Mouse (Mus musculus): Measurements from ENCODE around the gene Reep1. TPM values are rescaled to one million over a fixed set of nuclear protein-coding genes. Genes with fewer than 3 reads are reported as not detected.

Reep1 gene
- polyA plus RNA-seq, 1 experiment from 2014 or later, result 20.3 TPM

GRCm38 (mm10) chr6:71778016-71778415, 70.7 kb downstream of the Reep1 start:
- Histone ChIP-seq H3K4me2 (no peak overlapping the region), H3K27me3 (ENCODE audit: insufficient read depth, low read length) (no peaks in the 10 kb centered on the region), H3K9me3 (ENCODE audit: low read depth, low read length) (no peaks in the 10 kb centered on the region), H3K9ac (no peak overlapping the region), H3K27ac (ENCODE audit: low read depth) (no peak overlapping the region), H3K36me3 (ENCODE audit: insufficient read depth) (no peaks in the 10 kb centered on the region), H3K4me1 (ENCODE audit: insufficient read depth) (no peaks in the 10 kb centered on the region), H3K4me3 (ENCODE audit: low read depth, low read length) (no peak overlapping the region)
- 85% methylated on average over 5 of the region's 5 CpGs for WGBS
- ATAC-seq (ENCODE audit: insufficient read depth), result no peak
- no peak for DNase-seq
- no peak for TF ChIP-seq CTCF (IDR thresholded peaks at IDR 0.05; ENCODE audit: low read depth)

- ATAC-seq (ENCODE audit: insufficient read depth), result no peak
- 73% methylated on average over 2 of the region's 2 CpGs for WGBS
- no peak for TF ChIP-seq CTCF (IDR thresholded peaks at IDR 0.05; ENCODE audit: low read depth)
These were observed 72.5 kb downstream of the Reep1 start for GRCm38 (mm10) chr6:71779831-71780230.

GRCm38 (mm10) chr6:71780431-71780830, 73.1 kb downstream of the Reep1 start:
- Histone ChIP-seq H3K27me3 (ENCODE audit: insufficient read depth, low read length) (no peaks in the 10 kb centered on the region), H3K4me3 (ENCODE audit: low read depth, low read length) (no peak overlapping the region), H3K27ac (ENCODE audit: low read depth) (no peak overlapping the region), H3K36me3 (ENCODE audit: insufficient read depth) (no peaks in the 10 kb centered on the region), H3K4me2 (no peak overlapping the region), H3K4me1 (ENCODE audit: insufficient read depth) (no peaks in the 10 kb centered on the region), H3K9ac (no peak overlapping the region), H3K9me3 (ENCODE audit: low read depth, low read length) (no peaks in the 10 kb centered on the region)
- ATAC-seq (ENCODE audit: insufficient read depth), result no peak
- WGBS, result 74% methylated on average over 7 of the region's 7 CpGs
- no peak for TF ChIP-seq CTCF (IDR thresholded peaks at IDR 0.05; ENCODE audit: low read depth)
- DNase-seq, result peak; percentile 28

More at GRCm38 (mm10) chr6:71779831-71780230, 72.5 kb downstream of the Reep1 start:
- H3K9ac ChIP-seq, result no peak overlapping the region
- H3K36me3 ChIP-seq (ENCODE audit: insufficient read depth), result no peaks in the 10 kb centered on the region
- H3K27ac ChIP-seq (ENCODE audit: low read depth), result no peak overlapping the region
- no peaks in the 10 kb centered on the region for H3K9me3 ChIP-seq (ENCODE audit: low read depth, low read length)
- no peak for DNase-seq
- no peak overlapping the region for H3K4me3 ChIP-seq (ENCODE audit: low read depth, low read length)
- H3K4me1 ChIP-seq (ENCODE audit: insufficient read depth), result no peaks in the 10 kb centered on the region
- no peak overlapping the region for H3K4me2 ChIP-seq
- H3K27me3 ChIP-seq (ENCODE audit: insufficient read depth, low read length), result no peaks in the 10 kb centered on the region

- Histone ChIP-seq H3K36me3 (ENCODE audit: insufficient read depth) (no peaks in the 10 kb centered on the region), H3K4me3 (ENCODE audit: low read depth, low read length) (no peak overlapping the region), H3K4me1 (ENCODE audit: insufficient read depth) (no peaks in the 10 kb centered on the region), H3K27ac (ENCODE audit: low read depth) (no peak overlapping the region), H3K9ac (no peak overlapping the region), H3K9me3 (ENCODE audit: low read depth, low read length) (no peaks in the 10 kb centered on the region), H3K4me2 (no peak overlapping the region), H3K27me3 (ENCODE audit: insufficient read depth, low read length) (no peaks in the 10 kb centered on the region)
- ATAC-seq (ENCODE audit: insufficient read depth) (no peak), DNase-seq (no peak)
- TF ChIP-seq CTCF (IDR thresholded peaks at IDR 0.05; ENCODE audit: low read depth), result no peak
- WGBS, result 83% methylated on average over 5 of the region's 5 CpGs
These were observed 75.8 kb downstream of the Reep1 start for GRCm38 (mm10) chr6:71783165-71783564.

GRCm38 (mm10) chr6:71788348-71788747, 81.0 kb downstream of the Reep1 start:
- no peak overlapping the region for H3K4me2 ChIP-seq
- no peak for ATAC-seq (ENCODE audit: insufficient read depth)
- no peak for TF ChIP-seq CTCF (IDR thresholded peaks at IDR 0.05; ENCODE audit: low read depth)
- no peak overlapping the region for H3K4me3 ChIP-seq (ENCODE audit: low read depth, low read length)
- H3K9me3 ChIP-seq (ENCODE audit: low read depth, low read length), result no peaks in the 10 kb centered on the region
- no peak overlapping the region for H3K27ac ChIP-seq (ENCODE audit: low read depth)
- WGBS, result 51% methylated on average over 9 of the region's 9 CpGs
- H3K27me3 ChIP-seq (ENCODE audit: insufficient read depth, low read length), result no peaks in the 10 kb centered on the region
- no peaks in the 10 kb centered on the region for H3K36me3 ChIP-seq (ENCODE audit: insufficient read depth)
- H3K4me1 ChIP-seq (ENCODE audit: insufficient read depth), result no peaks in the 10 kb centered on the region
- DNase-seq, result no peak
- no peak overlapping the region for H3K9ac ChIP-seq

GRCm38 (mm10) chr6:71791771-71792170, 84.4 kb downstream of the Reep1 start:
- Histone ChIP-seq H3K4me2 (no peak overlapping the region), H3K36me3 (ENCODE audit: insufficient read depth) (no peaks in the 10 kb centered on the region), H3K4me1 (ENCODE audit: insufficient read depth) (no peaks in the 10 kb centered on the region), H3K27ac (ENCODE audit: low read depth) (no peak overlapping the region), H3K9me3 (ENCODE audit: low read depth, low read length) (no peaks in the 10 kb centered on the region), H3K4me3 (ENCODE audit: low read depth, low read length) (no peak overlapping the region), H3K9ac (no peak overlapping the region), H3K27me3 (ENCODE audit: insufficient read depth, low read length) (no peaks in the 10 kb centered on the region)
- DNase-seq, result no peak
- no peak for ATAC-seq (ENCODE audit: insufficient read depth)
- TF ChIP-seq CTCF (IDR thresholded peaks at IDR 0.05; ENCODE audit: low read depth), result no peak
- whole genome bisulfite sequencing, result 70% methylated on average over 6 of the region's 6 CpGs

GRCm38 (mm10) chr6:71799391-71799790, 92.0 kb downstream of the Reep1 start:
- Histone ChIP-seq H3K9me3 (ENCODE audit: low read depth, low read length) (no peaks in the 10 kb centered on the region), H3K27ac (ENCODE audit: low read depth) (no peak overlapping the region), H3K4me1 (ENCODE audit: insufficient read depth) (no peaks in the 10 kb centered on the region), H3K9ac (no peak overlapping the region), H3K4me2 (no peak overlapping the region), H3K4me3 (ENCODE audit: low read depth, low read length) (no peak overlapping the region), H3K36me3 (ENCODE audit: insufficient read depth) (no peaks in the 10 kb centered on the region), H3K27me3 (ENCODE audit: insufficient read depth, low read length) (no peaks in the 10 kb centered on the region)
- ATAC-seq (ENCODE audit: insufficient read depth) (no peak), DNase-seq (no peak)
- no peak for TF ChIP-seq CTCF (IDR thresholded peaks at IDR 0.05; ENCODE audit: low read depth)
- 68% methylated on average over 3 of the region's 3 CpGs for WGBS
